Mouse (Mus musculus) intestine, embryonic 14.5 days (tissue): Measurements from ENCODE around the gene Foxf2. TPM values are rescaled to one million over a fixed set of nuclear protein-coding genes. Genes with fewer than 3 reads are reported as not detected.

Experiments used
- ATAC-seq: fragments of 200-750 bp; cut with Nextera tagmentation; replicated peaks from 2 replicates; pipeline ENCODE4 v1.8.0; 2017; ENCODE audit warnings: low read depth, moderate number of reproducible peaks, moderate TSS enrichment, moderate library complexity; ENCODE audit not compliant: low FRiP score, low TSS enrichment
- DNase-seq: peaks from one replicate; pipeline ENCODE4 v3.0.0-alpha.2; 2018; ENCODE audit warnings: low spot score
- H3K27ac ChIP-seq: fragments of 300-500 bp; sonication (generic); 2 replicates; pipeline ENCODE4 v1.5.1; 2014; ENCODE audit warnings: low read depth, mild to moderate bottlenecking, control low read depth
- H3K27me3 ChIP-seq: fragments of 300-500 bp; sonication (generic); replicated peaks from 2 replicates; pipeline ENCODE4 v1.6.1; 2014; ENCODE audit warnings: low read length, control low read depth; ENCODE audit not compliant: control insufficient read depth, insufficient read depth
- H3K36me3 ChIP-seq: fragments of 300-500 bp; sonication (generic); 2 replicates; pipeline ENCODE4 v1.6.1; 2014; ENCODE audit warnings: low read length, control low read depth; ENCODE audit not compliant: control insufficient read depth, insufficient read depth
- H3K4me1 ChIP-seq: fragments of 300-500 bp; sonication (generic); replicated peaks from 2 replicates; pipeline ENCODE4 v1.6.1; 2014; ENCODE audit warnings: low read length, control low read depth, mixed read lengths; ENCODE audit not compliant: control insufficient read depth, insufficient read depth
- H3K4me2 ChIP-seq: fragments of 300-500 bp; sonication (generic); 2 replicates; pipeline ENCODE4 v1.6.1; 2014; ENCODE audit warnings: low read length
- H3K4me3 ChIP-seq: fragments of 300-500 bp; sonication (generic); 2 replicates; pipeline ENCODE4 v1.5.1; 2014; ENCODE audit warnings: low read depth, low read length, control low read depth, mixed read lengths
- H3K9ac ChIP-seq: fragments of 300-500 bp; sonication (generic); 2 replicates; pipeline ENCODE4 v1.6.1; 2014; ENCODE audit warnings: mild to moderate bottlenecking, low read length
- H3K9me3 ChIP-seq: fragments of 300-500 bp; sonication (generic); 2 replicates; pipeline ENCODE4 v1.6.1; 2016; ENCODE audit warnings: low read length, control low read depth; ENCODE audit not compliant: control insufficient read depth
- WGBS: fragments of 180-500 bp; shearing (Covaris S2); extraction: QIAGEN DNeasy Blood & Tissue Kit; methylation state at CpG from one replicate; pipeline ENCODE4 v1.1.7; 2014; 5-methylcytosine and 5-hydroxymethylcytosine counted together
- polyA plus RNA-seq: library from polyadenylated mRNA; unstranded; fragments of >200 nt; fragmentation: Nextera tagmentation; extraction: Ambion mirVana; gene quantifications from 2 replicates; pipeline ENCODE4 v1.2.1, GENCODE M21; 2014

Foxf2 gene
- polyA plus RNA-seq, 1 experiment from 2014 or later: 28.3 TPM

GRCm38 (mm10) chr13:31614724-31615465, 10.7 kb upstream of the Foxf2 start:
- Histone ChIP-seq H3K9me3 (no peaks in the 10 kb centered on the region), H3K27ac (no peak overlapping the region), H3K9ac (no peak overlapping the region), H3K36me3 (no peaks in the 10 kb centered on the region), H3K4me3 (no peak overlapping the region), H3K4me1 (peaks cover 10% of the 10 kb centered on the region), H3K4me2 (no peak overlapping the region), H3K27me3 (peaks cover 77% of the 10 kb centered on the region)
- no peak for ATAC-seq
- peak; percentile 64 for DNase-seq
- 19% methylated on average over 38 of the region's 38 CpGs for WGBS

- 15% methylated on average over 17 of the region's 17 CpGs for WGBS
- DNase-seq (peak; percentile 70), ATAC-seq (no peak)
- Histone ChIP-seq H3K36me3 (no peaks in the 10 kb centered on the region), H3K4me1 (peaks cover 11% of the 10 kb centered on the region), H3K27ac (no peak overlapping the region), H3K27me3 (peaks cover 82% of the 10 kb centered on the region), H3K4me2 (no peak overlapping the region), H3K9me3 (no peaks in the 10 kb centered on the region), H3K9ac (no peak overlapping the region), H3K4me3 (no peak overlapping the region)
Measured at GRCm38 (mm10) chr13:31615561-31616165, 10.0 kb upstream of the Foxf2 start.

- peak overlapping the region; percentile 20; the same call in 1 of the 2 replicates for H3K9ac ChIP-seq
- DNase-seq (peak; percentile 72), ATAC-seq (no peak)
- H3K36me3 ChIP-seq: no peaks in the 10 kb centered on the region
- under 1% methylated on average over 12 of the region's 12 CpGs for WGBS
- peaks cover 95% of the 10 kb centered on the region for H3K27me3 ChIP-seq
- H3K4me3 ChIP-seq: peak overlapping the region; percentile 36
- H3K27ac ChIP-seq: no peak overlapping the region
- H3K4me2 ChIP-seq: peak overlapping the region; percentile 67
- H3K9me3 ChIP-seq: no peaks in the 10 kb centered on the region
- H3K4me1 ChIP-seq: peaks cover 11% of the 10 kb centered on the region
Measured at GRCm38 (mm10) chr13:31618001-31618400, 7.6 kb upstream of the Foxf2 start.

GRCm38 (mm10) chr13:31618416-31618815, 7.2 kb upstream of the Foxf2 start:
- peak overlapping the region; percentile 20; the same call in 1 of the 2 replicates for H3K9ac ChIP-seq
- 2% methylated on average over 14 of the region's 14 CpGs for WGBS

GRCm38 (mm10) chr13:31618919-31619655, 6.5 kb upstream of the Foxf2 start:
- peak overlapping the region; percentile 36; the same call in 1 of the 2 replicates for H3K4me3 ChIP-seq
- H3K4me1 ChIP-seq: peaks cover 11% of the 10 kb centered on the region
- 2% methylated on average over 18 of the region's 18 CpGs for WGBS
- no peaks in the 10 kb centered on the region for H3K9me3 ChIP-seq
- peak overlapping the region; percentile 42; the same call in 1 of the 2 replicates for H3K9ac ChIP-seq
- ATAC-seq (peak; percentile 24), DNase-seq (peak; percentile 76)
- peak overlapping the region; percentile 67 for H3K4me2 ChIP-seq
- peak overlapping the region; percentile 66 for H3K27ac ChIP-seq
- H3K27me3 ChIP-seq: peaks cover 96% of the 10 kb centered on the region
- H3K36me3 ChIP-seq: no peaks in the 10 kb centered on the region

More at GRCm38 (mm10) chr13:31618416-31618815, 7.2 kb upstream of the Foxf2 start:
- DNase-seq (peak; percentile 91), ATAC-seq (peak; percentile 54; the same call in 1 of the 2 replicates)
- Histone ChIP-seq H3K36me3 (no peaks in the 10 kb centered on the region), H3K4me3 (peak overlapping the region; percentile 36), H3K4me1 (peaks cover 11% of the 10 kb centered on the region), H3K9me3 (no peaks in the 10 kb centered on the region), H3K4me2 (peak overlapping the region; percentile 67), H3K27me3 (peaks cover 95% of the 10 kb centered on the region), H3K27ac (peak overlapping the region; percentile 66; the same call in 1 of the 2 replicates)

- DNase-seq (peak; percentile 70), ATAC-seq (no peak)
- H3K4me1 ChIP-seq: peaks cover 11% of the 10 kb centered on the region
- no peaks in the 10 kb centered on the region for H3K36me3 ChIP-seq
- peak overlapping the region; percentile 42 for H3K9ac ChIP-seq
- H3K27me3 ChIP-seq: peaks cover 95% of the 10 kb centered on the region
- peak overlapping the region; percentile 28 for H3K4me3 ChIP-seq
- no peaks in the 10 kb centered on the region for H3K9me3 ChIP-seq
- WGBS: 2% methylated on average over 33 of the region's 33 CpGs
- H3K4me2 ChIP-seq: peak overlapping the region; percentile 67
- H3K27ac ChIP-seq: peak overlapping the region; percentile 66
Measured at GRCm38 (mm10) chr13:31619826-31620498, 5.7 kb upstream of the Foxf2 start.

GRCm38 (mm10) chr13:31620499-31620847, 5.1 kb upstream of the Foxf2 start:
- ATAC-seq (no peak), DNase-seq (peak; percentile 65)
- WGBS: 3% methylated on average over 10 of the region's 10 CpGs
- Histone ChIP-seq H3K4me1 (peaks cover 11% of the 10 kb centered on the region), H3K4me3 (peak overlapping the region; percentile 28), H3K27ac (peak overlapping the region; percentile 66; the same call in 1 of the 2 replicates), H3K4me2 (peak overlapping the region; percentile 67), H3K9ac (peak overlapping the region; percentile 42), H3K27me3 (peaks cover 95% of the 10 kb centered on the region), H3K9me3 (no peaks in the 10 kb centered on the region), H3K36me3 (no peaks in the 10 kb centered on the region)

GRCm38 (mm10) chr13:31620937-31621336, 4.7 kb upstream of the Foxf2 start:
- 35% methylated on average over 4 of the region's 4 CpGs for WGBS
- Histone ChIP-seq H3K9ac (peak overlapping the region; percentile 42; the same call in 1 of the 2 replicates), H3K9me3 (no peaks in the 10 kb centered on the region), H3K4me1 (peaks cover 11% of the 10 kb centered on the region), H3K27me3 (peaks cover 94% of the 10 kb centered on the region), H3K36me3 (no peaks in the 10 kb centered on the region), H3K4me2 (peak overlapping the region; percentile 67), H3K4me3 (peak overlapping the region; percentile 28; the same call in 1 of the 2 replicates), H3K27ac (no peak overlapping the region)
- ATAC-seq (no peak), DNase-seq (peak; percentile 52)
